Mouse (Mus musculus): ENCODE data around the gene Ankrd40. TPM values are rescaled to one million over a fixed set of nuclear protein-coding genes. Genes with fewer than 3 reads are reported as not detected.

Gene Ankrd40
- total RNA-seq, 4 experiments from 2014 or later = 219 to 291 (median 246) TPM

GRCm38 (mm10) chr11:94350337-94350736, 22.5 kb downstream of the Ankrd40 start:
- no peak for DNase-seq (ENCODE audit: low spot score in 2 of 2)

DNA sequence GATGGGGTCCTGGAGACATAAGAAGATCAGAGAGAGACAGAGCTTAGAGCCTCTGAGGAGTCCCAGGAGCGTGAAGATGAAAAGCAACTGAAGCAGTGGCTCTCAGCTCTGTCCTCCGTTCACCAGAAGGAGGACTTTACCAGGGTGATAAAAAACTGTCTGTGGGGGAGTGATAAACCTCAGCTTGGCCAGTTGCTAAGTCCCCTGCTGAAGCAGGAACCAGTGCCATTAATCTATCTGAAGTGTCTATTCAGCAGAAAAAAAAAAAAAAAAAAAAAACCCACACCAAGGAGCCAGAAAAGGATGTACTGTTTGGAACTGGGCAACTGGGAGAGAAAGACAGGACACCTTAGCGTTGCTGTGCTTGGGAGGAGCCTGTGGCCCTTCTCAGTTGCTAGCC, 23.3 kb downstream of the Ankrd40 start:
- DNase-seq (ENCODE audit: low spot score in 2 of 2) = no peak

DNA sequence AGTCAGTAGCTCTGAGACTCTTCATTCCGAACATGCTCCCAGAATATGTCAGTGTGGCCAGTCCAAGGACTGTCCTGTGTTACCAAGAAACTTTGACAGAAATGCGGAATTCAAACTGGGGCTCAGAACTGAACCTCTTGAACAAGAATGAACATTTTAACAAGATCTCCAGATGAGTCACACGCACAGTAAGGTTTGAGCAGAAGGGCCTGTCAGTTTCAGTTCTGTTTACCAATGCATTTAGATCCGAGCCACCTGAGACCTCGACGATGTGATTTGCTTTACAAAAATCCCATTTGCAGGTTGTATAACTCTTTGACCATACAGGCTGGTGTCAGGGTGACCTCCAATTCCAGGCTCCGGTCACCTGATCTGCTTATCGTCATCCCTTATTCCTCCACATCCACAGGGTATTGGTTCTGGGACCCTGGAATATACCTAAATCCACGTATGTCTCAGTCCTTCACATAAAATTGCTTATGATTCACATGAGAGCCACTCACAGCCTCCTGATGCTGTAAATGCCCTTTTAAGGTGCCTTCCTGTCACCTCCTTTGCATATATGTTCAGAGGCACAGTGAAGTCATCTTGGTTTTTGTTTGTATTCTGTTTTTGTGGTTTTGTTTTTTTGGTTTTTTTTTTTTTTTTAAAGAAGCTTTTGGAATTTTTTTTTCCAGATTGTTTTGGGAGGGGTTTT, 27.9 kb downstream of the Ankrd40 start:
- no peak for DNase-seq (ENCODE audit: low spot score in 2 of 2)

DNA sequence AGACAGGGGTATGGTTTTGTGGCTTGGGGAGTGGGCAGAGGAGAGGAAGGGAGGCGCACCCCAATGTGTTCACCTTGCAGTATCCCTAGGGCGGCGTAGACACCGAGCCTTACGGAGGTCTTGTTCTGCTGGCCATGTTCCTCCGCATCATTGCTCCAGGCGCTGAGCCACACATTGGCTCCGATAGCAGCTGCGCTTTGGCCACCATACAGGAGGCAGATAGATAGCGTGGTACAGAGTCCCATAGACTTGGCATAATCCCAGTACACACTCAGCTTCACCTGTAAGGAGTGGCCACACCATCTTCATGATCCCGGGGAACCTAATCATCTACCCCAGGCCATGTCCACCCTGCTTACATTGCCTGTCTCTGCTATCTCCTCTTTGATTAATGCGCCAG, 31.4 kb downstream of the Ankrd40 start:
- DNase-seq (ENCODE audit: low spot score in 2 of 2) = no peak

DNA sequence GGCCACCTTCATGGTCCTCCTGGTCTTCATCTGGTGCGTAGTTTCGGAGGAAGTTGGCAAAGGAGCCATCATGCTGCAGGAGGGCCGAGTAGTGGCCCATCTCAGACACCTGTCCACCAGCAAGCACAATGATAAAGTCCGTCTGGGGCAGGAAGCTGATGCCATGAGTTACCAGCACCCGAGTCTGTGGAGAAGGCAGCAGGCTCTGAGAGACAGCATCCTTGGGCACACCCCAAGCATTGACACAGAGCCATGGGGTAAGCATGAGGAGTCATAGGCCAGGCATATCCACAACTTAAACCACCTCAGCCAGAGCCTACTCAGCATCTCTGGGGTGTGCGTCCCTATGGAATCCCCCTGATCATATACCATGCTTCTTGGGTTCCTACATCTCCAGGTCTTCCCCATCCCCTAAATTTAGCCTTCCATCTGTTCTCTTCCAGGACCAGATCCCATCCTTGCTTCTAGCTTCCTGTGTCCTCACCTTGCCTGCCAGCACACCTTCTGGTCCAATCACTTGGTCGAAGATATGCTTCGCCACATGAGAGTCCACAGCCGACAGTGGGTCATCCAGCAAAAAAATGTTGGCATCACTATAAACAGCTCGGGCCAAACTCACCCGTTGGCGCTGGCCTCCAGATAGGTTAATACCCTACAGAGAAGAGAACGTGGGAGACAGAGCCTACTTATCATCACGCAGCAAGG, 33.5 kb downstream of the Ankrd40 start:
- DNase-seq (ENCODE audit: low spot score in 2 of 2) = no peak

GRCm38 (mm10) chr11:94362101-94362500, 34.3 kb downstream of the Ankrd40 start:
- no peak for DNase-seq (ENCODE audit: low spot score in 2 of 2)

- DNase-seq (ENCODE audit: low spot score in 2 of 2) = no peak
Observed at GRCm38 (mm10) chr11:94363690-94364089, 35.9 kb downstream of the Ankrd40 start.

DNA sequence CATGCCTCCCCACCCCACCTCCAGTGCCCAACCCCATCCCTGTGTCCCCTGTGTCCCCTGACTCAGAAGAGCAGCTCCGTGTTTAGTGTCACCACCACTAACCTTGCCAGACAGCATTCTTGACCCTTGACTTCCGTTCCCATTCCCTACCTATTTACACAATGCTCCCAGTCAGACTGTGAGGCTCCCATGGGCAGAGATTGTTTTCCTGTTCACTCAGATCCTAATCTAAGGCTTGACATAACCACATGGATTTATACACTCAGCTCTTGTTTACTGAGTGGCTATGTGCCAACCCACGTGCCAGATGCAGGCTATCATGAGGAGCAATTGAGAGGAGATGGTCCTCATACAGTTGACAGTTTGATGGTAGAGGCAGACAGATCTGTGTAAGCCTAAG, 37.5 kb downstream of the Ankrd40 start:
- no peak for DNase-seq (ENCODE audit: low spot score in 2 of 2)

- DNase-seq (ENCODE audit: low spot score in 2 of 2) = no peak
Observed at GRCm38 (mm10) chr11:94369981-94370380, 42.2 kb downstream of the Ankrd40 start.

DNA sequence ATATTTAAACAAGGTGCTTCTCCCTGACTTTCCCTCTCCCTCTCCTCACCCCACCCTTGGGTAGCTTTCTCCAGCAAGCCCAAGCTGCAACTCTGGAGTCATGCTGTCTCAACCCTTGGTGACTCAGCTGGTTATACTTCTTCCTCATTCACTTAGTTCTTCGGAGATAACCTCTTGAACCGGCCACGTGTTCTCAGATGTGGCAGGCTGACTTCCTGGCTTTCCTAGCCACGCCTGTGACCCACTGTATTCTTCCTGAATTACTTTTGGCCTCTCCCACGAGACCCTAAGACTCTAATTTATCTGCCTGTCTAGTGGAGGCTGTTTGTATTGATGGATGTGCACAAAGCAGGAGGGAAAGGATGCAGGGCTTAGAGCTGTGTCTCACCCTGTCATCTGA, 43.0 kb downstream of the Ankrd40 start:
- no peak for DNase-seq (ENCODE audit: low spot score in 2 of 2)

DNA sequence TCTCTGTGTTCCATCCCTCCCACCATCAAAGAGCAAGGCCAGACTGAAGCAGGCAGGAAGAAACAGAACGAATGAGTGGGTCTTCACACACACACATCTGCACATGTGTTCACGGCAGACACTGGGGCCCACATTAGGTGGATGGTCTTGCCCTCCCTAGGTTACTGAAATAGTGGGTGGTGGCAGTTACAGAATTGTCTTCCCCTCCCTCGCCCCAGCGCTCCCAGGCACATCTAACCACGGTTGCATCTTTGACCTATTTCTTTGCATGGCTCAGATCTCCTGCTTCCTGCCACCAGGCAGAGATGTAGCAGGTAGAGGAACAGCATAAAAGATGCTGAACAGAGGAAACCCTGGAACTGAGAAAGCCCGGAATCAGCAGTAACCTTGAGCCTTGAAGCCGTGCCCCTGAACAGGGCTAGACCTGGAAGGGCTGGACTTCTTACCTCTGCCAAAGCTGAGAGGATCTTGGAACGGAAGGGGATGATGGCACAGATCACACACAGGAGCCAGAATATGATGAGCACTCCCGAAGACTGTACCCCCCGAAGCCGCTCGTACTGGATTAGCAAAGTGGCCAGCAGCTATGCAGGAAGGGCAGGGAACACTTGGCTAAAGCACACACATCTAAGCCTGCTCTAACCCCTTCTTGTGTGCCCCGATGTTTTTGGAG, 46.6 kb downstream of the Ankrd40 start:
- no peak for DNase-seq (ENCODE audit: low spot score in 2 of 2)

GRCm38 (mm10) chr11:94379061-94379460, 51.3 kb downstream of the Ankrd40 start:
- DNase-seq (ENCODE audit: low spot score in 2 of 2) = no peak

GRCm38 (mm10) chr11:94379736-94380135, 51.9 kb downstream of the Ankrd40 start:
- DNase-seq (ENCODE audit: low spot score in 2 of 2) = no peak

DNA sequence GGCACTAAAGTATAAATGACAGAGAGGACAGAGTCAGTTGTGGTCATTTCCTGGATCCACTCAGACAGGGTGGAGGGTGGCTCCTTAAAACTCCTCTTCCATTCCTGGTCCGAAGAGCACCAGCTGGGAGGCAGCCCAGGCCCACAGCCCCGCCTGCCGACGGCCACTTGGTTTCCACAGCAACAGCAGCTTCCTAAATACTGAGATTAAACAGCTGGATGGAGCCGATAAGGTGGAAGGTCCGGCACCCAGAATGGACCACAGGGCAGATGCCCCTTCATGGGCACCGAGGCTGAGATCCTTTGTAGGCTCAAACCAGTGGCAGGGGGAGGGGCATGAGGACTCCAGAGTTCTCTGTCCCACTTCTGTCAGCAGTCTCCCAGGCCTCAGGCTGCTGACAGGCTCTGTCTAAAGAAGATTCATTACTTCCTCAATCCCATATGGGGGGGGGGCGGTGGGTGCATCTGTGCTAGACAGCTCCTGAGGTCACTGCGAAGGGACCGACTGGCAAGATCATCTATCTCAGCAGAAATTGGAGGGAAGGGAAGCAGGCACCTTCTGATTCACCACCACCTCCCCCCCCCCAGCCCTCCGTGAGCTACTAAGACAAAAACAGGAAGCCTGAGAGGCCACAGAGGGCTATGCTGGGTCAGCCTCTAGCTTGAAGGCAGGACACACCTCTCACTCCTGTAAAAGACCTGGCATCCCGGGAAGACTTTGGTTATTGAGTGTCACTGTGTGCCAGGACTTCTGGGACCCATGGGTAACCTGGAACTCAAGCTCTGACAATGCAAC, 58.4 kb downstream of the Ankrd40 start:
- no peak for DNase-seq (ENCODE audit: low spot score in 2 of 2)

DNA sequence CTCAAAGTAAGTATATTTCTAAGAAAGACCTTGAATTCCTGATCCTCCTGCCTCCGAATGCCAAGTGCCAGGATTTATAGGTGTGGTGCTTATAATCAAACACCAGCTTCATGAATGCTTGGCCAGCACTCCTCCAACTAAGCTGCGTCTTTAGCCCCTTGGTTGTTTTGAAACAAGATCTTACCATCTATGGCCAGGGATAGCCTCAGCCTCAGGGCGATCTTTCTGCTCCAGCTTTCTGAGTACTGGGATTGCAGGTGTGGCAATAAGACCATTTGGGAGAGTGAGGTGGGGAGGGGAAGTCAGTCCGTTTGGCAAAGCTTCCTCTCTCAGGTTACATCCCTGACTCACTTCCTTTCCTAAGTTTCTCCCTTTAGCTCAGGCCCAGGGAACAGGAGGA, 60.0 kb downstream of the Ankrd40 start:
- DNase-seq (ENCODE audit: low spot score in 2 of 2) = no peak

DNA sequence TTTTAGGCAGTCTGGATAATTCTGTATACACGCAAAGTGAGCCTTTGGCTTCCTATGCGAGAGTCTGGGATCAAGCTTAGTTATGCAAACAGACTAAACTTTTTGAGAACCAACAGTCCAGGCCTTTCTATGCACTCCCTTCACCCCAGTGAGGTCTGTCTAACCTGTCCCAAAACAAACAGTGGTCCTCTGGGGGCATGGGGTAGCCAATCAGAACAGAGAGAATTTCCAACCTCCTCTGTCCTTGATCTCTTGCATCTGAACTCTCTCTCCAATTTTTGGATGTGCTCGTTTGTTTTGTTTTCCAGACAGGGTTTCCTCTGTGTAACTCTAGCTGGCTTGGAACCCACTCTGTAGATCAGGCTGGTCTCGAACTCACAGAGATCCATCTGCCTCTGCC, 61.2 kb downstream of the Ankrd40 start:
- no peak for DNase-seq (ENCODE audit: low spot score in 2 of 2)

DNA sequence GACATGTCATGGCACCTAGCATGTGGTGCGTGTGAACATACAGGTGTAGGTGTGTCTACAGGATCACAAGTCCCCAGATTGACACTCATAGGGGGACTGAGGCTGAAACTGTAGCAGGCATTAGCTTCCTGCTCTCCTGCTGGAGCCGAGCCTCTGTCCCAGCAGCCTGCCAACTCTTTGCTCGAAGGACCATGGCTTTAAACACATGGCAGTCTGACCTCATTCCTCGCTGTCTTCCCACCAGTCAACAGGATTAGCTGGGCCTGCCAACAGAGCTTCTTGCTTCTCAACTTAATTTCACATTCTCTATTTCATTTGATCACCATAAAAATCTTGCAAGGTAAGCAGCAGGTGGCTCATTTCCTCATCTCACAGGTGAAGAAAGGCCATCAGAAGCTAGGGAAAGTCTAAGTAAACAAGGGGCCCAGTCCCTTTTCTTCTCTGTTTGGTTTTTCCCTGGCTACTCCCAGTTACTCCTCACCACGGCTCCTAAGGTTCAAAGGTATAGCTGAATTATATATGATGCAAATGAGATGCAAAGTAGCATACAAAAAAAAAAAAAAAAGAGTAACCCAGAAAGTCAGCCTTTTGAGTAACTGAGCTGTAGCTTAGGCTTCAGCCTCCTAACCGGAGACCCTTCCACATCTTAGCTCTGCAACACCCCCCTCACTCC, 62.1 kb downstream of the Ankrd40 start:
- no peak for DNase-seq (ENCODE audit: low spot score in 2 of 2)

- DNase-seq (ENCODE audit: low spot score in 2 of 2) = no peak
Observed at GRCm38 (mm10) chr11:94390825-94391224, 63.0 kb downstream of the Ankrd40 start.

All from gastrocnemius, adult 8-10 months (tissue).